Mouse (Mus musculus): ENCODE data around the gene Borcs7. TPM values are rescaled to one million over a fixed set of nuclear protein-coding genes. Genes with fewer than 3 reads are reported as not detected.

Borcs7 gene
- total RNA-seq, 4 experiments from 2014 or later = 12.0 to 14.7 (median 12.6) TPM

Other genes starting within 250 kb of the Borcs7 start
- 10 to 100 TPM; 22.0 to 24.0 (median 22.7) TPM for gene Trim8, start 188.2 kb upstream of the Borcs7 start, total RNA-seq (2022)
- 10 to 100 TPM; 51.1 to 76.4 (median 62.8) TPM for gene Arl3, start 116.7 kb upstream of the Borcs7 start, total RNA-seq (2022)
- 1 to 10 TPM; 1.6 to 3.0 (median 2.8) TPM for gene Sfxn2, start 116.5 kb upstream of the Borcs7 start, total RNA-seq (2022)
- 100 to 1,000 TPM in 1 of 4 experiments, 10 to 100 TPM in 3; 56.9 to 103 (median 59.7) TPM for gene Wbp1l, start 90.8 kb upstream of the Borcs7 start, total RNA-seq (2022)
- gene Cyp17a1, start 16.7 kb upstream of the Borcs7 start, total RNA-seq (2022) = not detected
- 100 to 1,000 TPM in 1 of 4 experiments, 10 to 100 TPM in 3; 83.6 to 105 (median 90.4) TPM for gene As3mt, start 17.6 kb downstream of the Borcs7 start, total RNA-seq (2022)
- gene Cnnm2, start 71.7 kb downstream of the Borcs7 start, total RNA-seq (2022) = 1 to 10 TPM; 2.7 to 3.7 (median 3.2) TPM